Mouse (Mus musculus) liver, embryonic 14.5 days (tissue): ENCODE measurements around the gene Tpx2. TPM values are rescaled to one million over a fixed set of nuclear protein-coding genes. Genes with fewer than 3 reads are reported as not detected.

ENCODE experiments used
- ATAC-seq: fragments of 200-750 bp; cut with Nextera tagmentation; 2 replicates; pipeline ENCODE4 v1.8.0; 2017; ENCODE audit warnings: moderate number of reproducible peaks, mild to moderate bottlenecking, moderate library complexity; ENCODE audit not compliant: insufficient read depth
- DNase-seq, 3 experiments: peaks; one replicate each; pipeline ENCODE4 v3.0.0-alpha.2; 2012 to 2013; ENCODE audit warnings: low read depth in 3 of 3, low spot score in 3 of 3
- H3K27ac ChIP-seq: fragments of 300-500 bp; sonication (generic); 2 replicates; pipeline ENCODE4 v1.5.1; 2014; ENCODE audit warnings: moderate library complexity, mild to moderate bottlenecking, control low read depth, inconsistent platforms
- H3K27me3 ChIP-seq: fragments of 300-500 bp; sonication (generic); 2 replicates; pipeline ENCODE4 v1.6.1; 2014; ENCODE audit warnings: mild to moderate bottlenecking, low read length, moderate library complexity; ENCODE audit not compliant: control insufficient read depth, insufficient read depth
- H3K36me3 ChIP-seq: fragments of 300-500 bp; sonication (generic); replicated peaks from 2 replicates; pipeline ENCODE4 v1.6.1; 2014; ENCODE audit warnings: low read depth; ENCODE audit not compliant: control insufficient read depth, insufficient read depth
- H3K4me1 ChIP-seq, 2 experiments: fragments of 200-500 bp in 1 of 2; fragments of 300-500 bp in 1 of 2; sonication (generic) in 1 of 2; replicated peaks; 2 replicates each; pipeline ENCODE4 v1.6.1; 2012 to 2014; ENCODE audit warnings: antibody characterized with exemption in 1 of 2, inconsistent platforms in 1 of 2, low read length in 1 of 2; ENCODE audit not compliant: control insufficient read depth in 2 of 2, insufficient read depth in 2 of 2
- H3K4me2 ChIP-seq: fragments of 300-500 bp; sonication (generic); 2 replicates; pipeline ENCODE4 v1.6.1; 2014; ENCODE audit warnings: low read depth, mild to moderate bottlenecking, control low read depth, moderate library complexity
- H3K4me3 ChIP-seq, 2 experiments: fragments of 200-500 bp in 1 of 2; fragments of 300-500 bp in 1 of 2; sonication (generic) in 1 of 2; 2 replicates each; pipeline ENCODE4 v1.5.1; 2012 to 2014; ENCODE audit warnings: low read depth in 2 of 2, low read length in 2 of 2, mild to moderate bottlenecking in 2 of 2, control low read depth in 1 of 2, inconsistent platforms in 1 of 2, moderate library complexity in 1 of 2; ENCODE audit not compliant: insufficient read depth in 1 of 2
- H3K9ac ChIP-seq: fragments of 300-500 bp; sonication (generic); replicated peaks from 2 replicates; pipeline ENCODE4 v1.6.1; 2014; ENCODE audit warnings: mild to moderate bottlenecking, control low read depth, moderate library complexity
- H3K9me3 ChIP-seq: fragments of 300-500 bp; sonication (generic); 2 replicates; pipeline ENCODE4 v1.6.1; 2016; ENCODE audit warnings: low read length, mixed read lengths; ENCODE audit not compliant: control insufficient read depth
- CTCF ChIP-seq: IDR thresholded peaks from 2 replicates; pipeline ENCODE4 v1.5.1; 2016; ENCODE audit warnings: antibody characterized with exemption, low read depth, control low read depth
- EP300 ChIP-seq: IDR thresholded peaks from 2 replicates; pipeline ENCODE4 v1.6.1; 2016; ENCODE audit warnings: antibody characterized with exemption, low read depth
- WGBS: fragments of 180-500 bp; shearing (Covaris S2); extraction: QIAGEN DNeasy Blood & Tissue Kit; methylation state at CpG from one replicate; pipeline ENCODE4 v1.1.7; 2014; ENCODE audit not compliant: insufficient replicate concordance; 5-methylcytosine and 5-hydroxymethylcytosine counted together
- polyA plus RNA-seq, 2 experiments: library from polyadenylated mRNA; depleted of rRNA in 1 of 2; stranded (reverse) in 1 of 2; unstranded in 1 of 2; fragments of >200 nt; fragmentation: Nextera tagmentation in 1 of 2; extraction: Ambion mirVana in 1 of 2; gene quantifications; 2 replicates each; pipeline versions ENCODE4 v1.2.1 to v1.2.3; 2012 to 2014

Tpx2 gene
- polyA plus RNA-seq, 2 experiments: 47.1 to 80.9 TPM

GRCm38 (mm10) chr2:152913471-152913870 is 65.7 kb downstream of the Tpx2 start:
- Histone ChIP-seq H3K27ac (no peak overlapping the region), H3K36me3 (no peaks in the 10 kb centered on the region), H3K4me1 (peaks cover 0 to 2% of the 10 kb centered on the region in 2 experiments; a peak in 1 of 4 replicates), H3K4me2 (no peak overlapping the region), H3K9me3 (no peaks in the 10 kb centered on the region), H3K9ac (no peak overlapping the region), H3K27me3 (peaks cover 18% of the 10 kb centered on the region), H3K4me3 (no peak overlapping the region)
- TF ChIP-seq CTCF (no peak), EP300 (no peak)
- 27% methylated on average over 7 of the region's 7 CpGs for WGBS
- no peak for DNase-seq
- no peak for ATAC-seq

GRCm38 (mm10) chr2:152914310-152915120 is 66.8 kb downstream of the Tpx2 start:
- no peaks in the 10 kb centered on the region for H3K36me3 ChIP-seq
- no peak overlapping the region for H3K9ac ChIP-seq
- ATAC-seq (0 out of 2 replicates have a peak, but pooled peaks have one; percentile 37), DNase-seq (peak; percentile 52 to 72 (median 52))
- no peak overlapping the region for H3K4me3 ChIP-seq
- H3K4me2 ChIP-seq: no peak overlapping the region
- no peak overlapping the region for H3K27ac ChIP-seq
- peak; percentile 98 for TF ChIP-seq CTCF
- no peak for TF ChIP-seq EP300
- 4% methylated on average over 18 of the region's 18 CpGs for WGBS
- no peaks in the 10 kb centered on the region for H3K9me3 ChIP-seq
- peaks cover 0 to 2% of the 10 kb centered on the region in 2 experiments; a peak in 1 of 4 replicates for H3K4me1 ChIP-seq
- H3K27me3 ChIP-seq: peaks cover 18% of the 10 kb centered on the region

GRCm38 (mm10) chr2:152915453-152915852 is 67.7 kb downstream of the Tpx2 start:
- no peak for DNase-seq
- TF ChIP-seq EP300 (no peak), CTCF (no peak)
- Histone ChIP-seq H3K9ac (no peak overlapping the region), H3K27me3 (peaks cover 18% of the 10 kb centered on the region), H3K4me2 (no peak overlapping the region), H3K4me1 (peaks cover 0 to 2% of the 10 kb centered on the region in 2 experiments; a peak in 1 of 4 replicates), H3K36me3 (no peaks in the 10 kb centered on the region), H3K4me3 (no peak overlapping the region), H3K27ac (no peak overlapping the region), H3K9me3 (no peaks in the 10 kb centered on the region)
- no peak for ATAC-seq
- WGBS: 42% methylated on average over 4 of the region's 4 CpGs

- WGBS: 65% methylated on average over 5 of the region's 5 CpGs
- no peak for TF ChIP-seq CTCF
- no peak for TF ChIP-seq EP300
- Histone ChIP-seq H3K4me3 (no peak overlapping the region), H3K36me3 (no peaks in the 10 kb centered on the region), H3K27ac (no peak overlapping the region), H3K9me3 (no peaks in the 10 kb centered on the region), H3K4me1 (peaks cover 0 to 2% of the 10 kb centered on the region in 2 experiments; a peak in 1 of 4 replicates), H3K27me3 (peaks cover 18% of the 10 kb centered on the region), H3K4me2 (no peak overlapping the region), H3K9ac (no peak overlapping the region)
- no peak for ATAC-seq
- DNase-seq: no peak
Observed at GRCm38 (mm10) chr2:152916111-152916510, 68.3 kb downstream of the Tpx2 start.

DNA sequence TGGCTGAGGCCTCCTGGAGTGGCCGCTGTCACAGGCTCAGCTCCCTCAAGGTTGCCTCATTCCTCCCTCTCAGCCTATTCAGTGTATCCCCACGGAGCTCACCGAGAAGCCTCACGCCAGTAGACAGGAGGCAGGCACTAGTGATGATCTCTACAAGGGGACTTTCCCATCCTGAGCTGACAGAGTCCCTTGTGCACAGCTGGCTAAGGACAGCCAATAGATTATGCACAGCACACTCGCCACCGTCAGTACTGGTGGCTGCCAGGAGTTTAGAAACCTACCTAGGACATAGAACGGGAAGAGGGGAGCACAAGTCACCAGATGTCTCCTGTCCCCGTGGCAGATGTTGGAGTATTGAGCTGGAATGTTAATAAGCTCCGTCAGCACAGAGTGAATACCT is 69.9 kb downstream of the Tpx2 start:
- ATAC-seq: no peak
- WGBS: 55% methylated on average over 9 of the region's 9 CpGs
- H3K36me3 ChIP-seq: no peaks in the 10 kb centered on the region
- no peak overlapping the region for H3K4me2 ChIP-seq
- H3K4me1 ChIP-seq: peaks cover 0 to 2% of the 10 kb centered on the region in 2 experiments; a peak in 1 of 4 replicates
- DNase-seq: no peak
- H3K4me3 ChIP-seq: no peak overlapping the region
- no peak overlapping the region for H3K9ac ChIP-seq
- H3K9me3 ChIP-seq: no peaks in the 10 kb centered on the region
- peaks cover 8% of the 10 kb centered on the region for H3K27me3 ChIP-seq
- TF ChIP-seq EP300 (no peak), CTCF (no peak)
- H3K27ac ChIP-seq: no peak overlapping the region
